ENCODE assay signal across 21 mouse cellular contexts in the genomic region with DNA sequence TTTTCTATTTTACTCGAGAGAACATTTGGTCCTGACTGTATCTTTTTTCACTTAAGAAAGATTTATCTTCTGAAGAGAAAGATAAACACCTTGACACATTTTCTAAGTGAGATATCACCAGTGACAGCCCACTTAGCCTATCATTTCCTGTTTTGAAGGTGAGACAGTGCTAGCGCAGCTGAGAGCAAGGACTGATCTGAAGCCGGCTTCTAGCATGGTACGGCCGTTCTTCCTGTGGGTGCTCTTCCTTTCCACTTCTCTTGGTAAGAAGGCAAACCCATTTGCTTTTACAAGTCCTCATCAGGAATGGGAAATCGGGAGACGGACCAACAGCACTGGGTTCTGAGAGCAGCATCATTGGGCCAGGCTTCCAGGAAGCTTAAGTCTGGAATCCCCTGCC.
A peak's percentile ranks its signal among the peaks of the same experiment; 100 is the strongest.
DNase-seq lines count a peak whose midpoint lies in the region; ATAC-seq and TF ChIP-seq lines count a peak whose summit lies in the region.
"Had no signal": no experiment of that assay in that cellular context is flagged by ENCODE, and none has a peak within 500 bp of the region (broad histone marks: within the 10 kb centered on the region; RNA-seq: fewer than 3 reads in every experiment).

No protein-coding gene starts in this region.

- H3K27ac ChIP-seq in spleen, adult 2 months (ENCODE audit: insufficient read depth, low read length): peak overlapping the region; percentile 66
- H3K27ac ChIP-seq in forebrain, embryonic 11.5 days (ENCODE audit: low read depth, low read length): no peak overlapping the region
- H3K27ac ChIP-seq: forebrain, embryonic 10.5 days; heart, embryonic 15.5 days; kidney, postnatal 0 days; liver, embryonic 14.5 days had no signal

- 10% methylated on average over 7 of the region's 7 CpGs for WGBS in spleen, adult 2 months
- 86% methylated on average over 7 of the region's 7 CpGs for WGBS in forebrain, embryonic 11.5 days

- no peak for TF ChIP-seq POLR2A in spleen, adult 2 months (IDR thresholded peaks at IDR 0.05; ENCODE audit: low read depth, low read length)

- peak; percentile 69 for ATAC-seq in erythroblast, adult 5-6 weeks (replicated peaks; ENCODE audit: low FRiP score, poor library complexity, severe bottlenecking)
- ATAC-seq in forebrain, embryonic 11.5 days (replicated peaks; ENCODE audit: low FRiP score): no peak

- no peak for TF ChIP-seq CTCF in spleen, adult 2 months (IDR thresholded peaks at IDR 0.05; ENCODE audit: extremely low read depth, insufficient read depth, insufficient read length, insufficient replicate concordance)

- no peaks in the 10 kb centered on the region for H3K36me3 ChIP-seq in spleen, adult 2 months (ENCODE audit: control insufficient read depth, insufficient read depth, low read length)
- H3K36me3 ChIP-seq in forebrain, embryonic 11.5 days (ENCODE audit: control insufficient read depth, insufficient read depth, low read length): no peaks in the 10 kb centered on the region
- H3K36me3 ChIP-seq: forebrain, embryonic 10.5 days; heart, embryonic 15.5 days had no signal

- DNase-seq in spleen, adult 2 months (ENCODE audit: low read depth in 1 of 2, low spot score in 2 of 2): no peak
- no peak for DNase-seq in spleen, adult 12 weeks (ENCODE audit: low spot score)
- DNase-seq in thymus, adult 18-20 months: peak; percentile 22 to 39
- DNase-seq in thymus, postnatal 4 days: peak; percentile 51
- DNase-seq in ovary, postnatal 10 days (ENCODE audit: low spot score): no peak
- DNase-seq in urinary bladder, postnatal 14 days (ENCODE audit: low spot score): no peak
- no peak for DNase-seq in forebrain, embryonic 11.5 days (ENCODE audit: low spot score)
- DNase-seq: adrenal gland, postnatal 14 days; cerebellum, postnatal 14 days; embryo, embryonic 11 days; gastrocnemius, postnatal 25 days; kidney, adult 18-20 months; midbrain, embryonic 14.5 days; retina, postnatal 1 day; right cerebral cortex, postnatal 4 days had no signal

- no peaks in the 10 kb centered on the region for H3K9me3 ChIP-seq in forebrain, embryonic 11.5 days (ENCODE audit: control insufficient read depth, low read length)
- H3K9me3 ChIP-seq: forebrain, embryonic 10.5 days; heart, embryonic 15.5 days had no signal

- peak overlapping the region; percentile 35 for H3K4me3 ChIP-seq in spleen, adult 2 months (ENCODE audit: extremely low read depth, insufficient read depth, insufficient read length)
- no peak overlapping the region for H3K4me3 ChIP-seq in forebrain, embryonic 11.5 days (ENCODE audit: low read depth, low read length)
- H3K4me3 ChIP-seq: forebrain, embryonic 10.5 days; heart, embryonic 15.5 days; myocyte had no signal

- H3K4me1 ChIP-seq in spleen, adult 2 months (ENCODE audit: control insufficient read depth, insufficient read depth, insufficient read length): no peaks in the 10 kb centered on the region
- H3K4me1 ChIP-seq in forebrain, embryonic 11.5 days (replicated peaks; ENCODE audit: control insufficient read depth, insufficient read depth, low read length): no peaks in the 10 kb centered on the region
- H3K4me1 ChIP-seq: forebrain, embryonic 10.5 days; heart, embryonic 15.5 days had no signal

- H3K27me3 ChIP-seq in spleen, adult 2 months (ENCODE audit: control insufficient read depth, insufficient read depth, low read length): no peaks in the 10 kb centered on the region
- H3K27me3 ChIP-seq in forebrain, embryonic 11.5 days (ENCODE audit: control insufficient read depth, insufficient read depth, low read length): no peaks in the 10 kb centered on the region
- H3K27me3 ChIP-seq: heart, embryonic 15.5 days had no signal

- no peak overlapping the region for H3K4me2 ChIP-seq in forebrain, embryonic 11.5 days (ENCODE audit: low read depth, low read length, severe bottlenecking)
- H3K4me2 ChIP-seq: heart, embryonic 15.5 days had no signal

- no peak overlapping the region for H3K9ac ChIP-seq in forebrain, embryonic 11.5 days (ENCODE audit: low read length)
- H3K9ac ChIP-seq: heart, embryonic 15.5 days; liver, embryonic 14.5 days had no signal

Comparison
In these comparisons a context has a peak if more than half of its experiments do, and no peak if none do; other contexts are left out.
1. DNase-seq: peak in thymus, adult 18-20 months (2 of 2) and thymus, postnatal 4 days (single experiment); none in spleen, adult 2 months (0 of 2), spleen, adult 12 weeks (single experiment), ovary, postnatal 10 days (single experiment), urinary bladder, postnatal 14 days (single experiment) and forebrain, embryonic 11.5 days (single experiment).